Mouse (Mus musculus): ENCODE measurements around the gene Pm20d1. TPM values are rescaled to one million over a fixed set of nuclear protein-coding genes. Genes with fewer than 3 reads are reported as not detected.

Pm20d1 gene
- total and polyA plus RNA-seq, 3 experiments = 0.17 to 0.53 (median 0.21) TPM

GRCm38 (mm10) chr1:131830971-131831641 lies 33.9 kb downstream of the Pm20d1 start:
- H3K9ac ChIP-seq (ENCODE audit: insufficient read depth, low read depth) = no peak overlapping the region
- no peak for DNase-seq (ENCODE audit: extremely low read depth)
- H3K4me2 ChIP-seq (ENCODE audit: insufficient read depth, low read depth, poor library complexity, severe bottlenecking) = no peak overlapping the region
- TF ChIP-seq ZNF384 (IDR thresholded peaks at IDR 0.05; ENCODE audit: low read depth, low read length) (no peak), USF1 (IDR thresholded peaks at IDR 0.05; ENCODE audit: low read depth, low read length) (no peak), JUND (conservative IDR thresholded peaks at IDR 0.05; ENCODE audit: low read depth, low read length) (no peak), E2F4 (IDR thresholded peaks at IDR 0.05; ENCODE audit: insufficient replicate concordance, low read depth, low read length) (no peak)
- H3K79me2 ChIP-seq (replicated peaks; ENCODE audit: control insufficient read depth, extremely low read depth, insufficient read depth, poor library complexity, severe bottlenecking) = no peaks in the 10 kb centered on the region; the same call in 1 of the 2 replicates
- dilution Hi-C loops (cut with MboI; ENCODE audit: extremely low pct_ligation_motif_present, extremely low pct_unique_long_range_greater_than_20kb, low sequenced_read_pairs) = no loop called here
- in situ Hi-C loops (cut with MboI; ENCODE audit: low pct_ligation_motif_present, low pct_unique_long_range_greater_than_20kb, low sequenced_read_pairs) = loop anchor here (25.0 kb wide), 1 partner anchor 119 kb away; no protein-coding TSS in a partner anchor
- H3K4me1 ChIP-seq (ENCODE audit: control insufficient read depth in 1 of 2, insufficient read depth in 2 of 2) = peaks cover 0 to 56% of the 10 kb centered on the region in 2 experiments; a peak in 2 of 4 replicates
- peaks cover 22 to 65% of the 10 kb centered on the region in 2 experiments for H3K36me3 ChIP-seq (replicated peaks in 1 of 2; ENCODE audit: control insufficient read depth in 1 of 2, insufficient read depth in 1 of 2, low read length in 1 of 2)
- no peak overlapping the region for H3K27ac ChIP-seq (ENCODE audit: insufficient read depth, low read depth)
- H3K27me3 ChIP-seq (replicated peaks) = peaks cover 2% of the 10 kb centered on the region
- no peak overlapping the region for H3K4me3 ChIP-seq (replicated peaks in 1 of 3; ENCODE audit: low read depth in 2 of 3, low read length in 2 of 3, poor library complexity in 1 of 3)
- H3K9me3 ChIP-seq (replicated peaks; ENCODE audit: low read length) = no peaks in the 10 kb centered on the region

GRCm38 (mm10) chr1:131837035-131837434 lies 39.9 kb downstream of the Pm20d1 start:
- Histone ChIP-seq H3K9me3 (replicated peaks; ENCODE audit: low read length) (no peaks in the 10 kb centered on the region), H3K9ac (ENCODE audit: insufficient read depth, low read depth) (no peak overlapping the region), H3K4me3 (replicated peaks in 1 of 3; ENCODE audit: low read depth in 2 of 3, low read length in 2 of 3, poor library complexity in 1 of 3) (no peak overlapping the region), H3K27ac (ENCODE audit: insufficient read depth, low read depth) (no peak overlapping the region), H3K4me2 (ENCODE audit: insufficient read depth, low read depth, poor library complexity, severe bottlenecking) (no peak overlapping the region), H3K27me3 (replicated peaks) (no peaks in the 10 kb centered on the region), H3K79me2 (replicated peaks; ENCODE audit: control insufficient read depth, extremely low read depth, insufficient read depth, poor library complexity, severe bottlenecking) (no peaks in the 10 kb centered on the region), H3K36me3 (replicated peaks in 1 of 2; ENCODE audit: control insufficient read depth in 1 of 2, insufficient read depth in 1 of 2, low read length in 1 of 2) (peaks cover 42 to 92% of the 10 kb centered on the region in 2 experiments), H3K4me1 (ENCODE audit: control insufficient read depth in 1 of 2, insufficient read depth in 2 of 2) (peaks cover 9 to 31% of the 10 kb centered on the region in 2 experiments)
- no peak for DNase-seq (ENCODE audit: extremely low read depth)
- TF ChIP-seq RCOR1 (conservative IDR thresholded peaks at IDR 0.05; ENCODE audit: low read depth, low read length) = no peak
- TF ChIP-seq MYC (IDR thresholded peaks at IDR 0.05; ENCODE audit: low read depth, low read length) = no peak
- TF ChIP-seq POLR2A (IDR thresholded peaks at IDR 0.05; ENCODE audit: low read depth, low read length) = no peak
- no peak for TF ChIP-seq NELFE (IDR thresholded peaks at IDR 0.05; ENCODE audit: low read depth, low read length)
- TF ChIP-seq JUND (conservative IDR thresholded peaks at IDR 0.05; ENCODE audit: low read depth, low read length) = no peak
- no peak for TF ChIP-seq JUN (IDR thresholded peaks at IDR 0.05; ENCODE audit: insufficient read depth, low read depth, low read length)
- no peak for TF ChIP-seq CHD1 (IDR thresholded peaks at IDR 0.05; ENCODE audit: low read depth, low read length)
- no peak for TF ChIP-seq RAD21 (IDR thresholded peaks at IDR 0.05; ENCODE audit: low read depth, low read length)
- TF ChIP-seq ZNF384 (IDR thresholded peaks at IDR 0.05; ENCODE audit: low read depth, low read length) = no peak
- no peak for TF ChIP-seq CTCF (conservative IDR thresholded peaks at IDR 0.05 in 1 of 2, IDR thresholded peaks at IDR 0.05 in 1 of 2; ENCODE audit: low read depth in 2 of 2, low read length in 2 of 2)
- TF ChIP-seq ELF1 (IDR thresholded peaks at IDR 0.05; ENCODE audit: low read depth, low read length) = no peak
- TF ChIP-seq SIN3A (IDR thresholded peaks at IDR 0.05; ENCODE audit: low read length) = no peak
- no peak for TF ChIP-seq MAFK (IDR thresholded peaks at IDR 0.05; ENCODE audit: insufficient replicate concordance, low read length)
- no peak for TF ChIP-seq SMC3 (IDR thresholded peaks at IDR 0.05; ENCODE audit: low read depth, low read length)
- no peak for TF ChIP-seq ZC3H11A (IDR thresholded peaks at IDR 0.05; ENCODE audit: low read depth, low read length)
- TF ChIP-seq ZKSCAN1 (IDR thresholded peaks at IDR 0.05; ENCODE audit: borderline replicate concordance, low read depth, low read length) = no peak
- no peak for TF ChIP-seq ZMIZ1 (IDR thresholded peaks at IDR 0.05; ENCODE audit: low read depth, low read length)
- no peak for TF ChIP-seq MAX (IDR thresholded peaks at IDR 0.05; ENCODE audit: low read length)
- no peak for TF ChIP-seq KAT2A (IDR thresholded peaks at IDR 0.05; ENCODE audit: insufficient replicate concordance, low read length)
- TF ChIP-seq PAX5 (IDR thresholded peaks at IDR 0.05; ENCODE audit: low read length) = no peak
- in situ Hi-C loops (cut with MboI; ENCODE audit: low pct_ligation_motif_present, low pct_unique_long_range_greater_than_20kb, low sequenced_read_pairs) (loop anchor here (25.0 kb wide), 1 partner anchor 125 kb away; no protein-coding TSS in a partner anchor), dilution Hi-C loops (cut with MboI; ENCODE audit: extremely low pct_ligation_motif_present, extremely low pct_unique_long_range_greater_than_20kb, low sequenced_read_pairs) (no loop called here)
